Mouse (Mus musculus): ENCODE measurements at regions not wholly inside any gene's neighbourhood (a gene's known extent, or its start where the extent isn't known, plus 50 kb on each side); places are given as distances from the start of the nearest gene placed in this dataset.

DNA sequence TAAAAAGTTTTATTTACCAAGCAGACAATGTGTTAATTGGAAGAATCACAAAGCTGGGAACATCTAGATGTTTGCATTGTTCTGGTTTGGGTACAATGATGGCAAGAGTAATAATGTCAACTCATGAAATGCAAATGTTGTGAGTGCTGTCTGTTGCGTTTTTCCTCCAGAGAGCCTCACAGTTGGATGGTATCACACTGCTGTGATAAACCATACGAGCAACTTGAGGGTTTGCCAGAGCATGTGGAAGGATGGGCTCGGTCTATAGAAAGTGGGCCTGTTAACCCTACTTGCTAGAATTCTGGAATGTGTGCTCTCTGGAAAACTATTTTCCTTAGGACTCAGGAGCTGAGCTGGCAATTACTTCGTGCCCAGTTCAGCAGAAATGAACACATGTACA is 311.2 kb upstream of the Sox11 start:
- no peak for TF ChIP-seq POLR2A (IDR thresholded peaks at IDR 0.05; ENCODE audit: borderline replicate concordance, extremely low read depth, insufficient read depth, insufficient read length, poor library complexity, severe bottlenecking)
- TF ChIP-seq CTCF (IDR thresholded peaks at IDR 0.05; ENCODE audit: borderline replicate concordance, extremely low read depth, insufficient read depth, insufficient read length), result no peak
